Comparison of ENCODE assay signal across 8 mouse cellular contexts in the genomic region with DNA sequence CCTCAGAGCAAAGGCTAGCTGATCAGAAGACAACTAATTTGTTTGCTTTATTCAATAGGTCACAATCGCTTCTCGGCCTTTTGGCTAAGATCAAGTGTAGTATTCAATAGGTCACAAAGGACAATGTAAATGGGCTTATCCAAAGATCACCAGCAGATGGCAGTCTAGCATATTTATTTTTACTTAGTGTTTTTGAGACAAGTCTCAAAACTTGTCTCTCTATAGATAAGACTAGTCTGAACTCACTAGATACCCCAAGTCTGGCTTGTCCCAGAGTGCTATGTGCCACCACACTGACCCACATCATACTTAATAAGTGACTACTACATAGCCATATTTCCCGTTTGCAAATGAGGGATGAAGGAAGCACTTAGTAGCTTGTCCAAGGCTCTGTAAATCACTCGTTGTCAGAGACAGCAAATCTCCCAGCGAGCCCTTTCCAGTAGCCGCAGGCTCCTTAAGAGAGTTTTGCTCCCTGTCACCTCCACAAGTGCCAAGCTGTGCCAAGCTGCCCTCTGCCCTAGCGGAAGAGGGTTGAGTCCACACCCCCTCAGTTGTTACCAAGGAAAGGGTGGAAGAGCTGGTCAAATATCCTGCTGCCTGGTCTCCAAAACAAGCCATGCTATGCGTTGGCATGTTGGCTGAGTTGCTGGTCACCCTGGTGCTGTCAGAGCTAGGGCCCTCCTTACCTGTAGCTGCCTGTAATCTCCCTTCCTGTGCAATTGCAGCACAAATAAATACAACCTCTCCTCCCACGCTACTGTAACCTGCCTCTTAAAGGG. TPM values are rescaled to one million over a fixed set of nuclear protein-coding genes. Genes with fewer than 3 reads are reported as not detected.
DNase-seq lines count a peak whose midpoint lies in the region; ATAC-seq and TF ChIP-seq lines count a peak whose summit lies in the region.

No protein-coding gene starts in this region.

- no peak for ATAC-seq in hindbrain, embryonic 14.5 days (ENCODE audit: low FRiP score)
- peak; percentile 39 for ATAC-seq in liver, embryonic 13.5 days (ENCODE audit: low read depth)
- ATAC-seq in neural tube, embryonic 14.5 days (ENCODE audit: low read depth): no peak; the same call in 1 of the 2 replicates

- no peak for TF ChIP-seq POLR2A in liver, adult 2 months (IDR thresholded peaks at IDR 0.05; ENCODE audit: extremely low read depth, insufficient read depth, low read length)

- DNase-seq in liver, adult 2 months (ENCODE audit: extremely low read depth, low read depth, low spot score): peak; percentile 82
- DNase-seq in liver (no peak), NIH3T3 (ENCODE audit: low read depth) (peak; percentile 84)
- DNase-seq in embryonic facial prominence, embryonic 10.5 days (ENCODE audit: low spot score): no peak
- DNase-seq in hindbrain, embryonic 14.5 days (ENCODE audit: low spot score): peak; percentile 84
- DNase-seq in liver, embryonic 13.5 days: peak; percentile 45
- DNase-seq in gastrocnemius, postnatal 36 days: no peak

- peaks cover 9% of the 10 kb centered on the region for H3K36me3 ChIP-seq in liver, adult 2 months (ENCODE audit: control insufficient read depth, insufficient read depth, low read length)
- H3K36me3 ChIP-seq in embryonic facial prominence, embryonic 10.5 days (replicated peaks): peaks cover 32% of the 10 kb centered on the region
- peaks cover 26% of the 10 kb centered on the region for H3K36me3 ChIP-seq in hindbrain, embryonic 14.5 days (replicated peaks; ENCODE audit: control insufficient read depth, insufficient read depth)
- H3K36me3 ChIP-seq in liver, embryonic 13.5 days: peaks cover 18% of the 10 kb centered on the region
- peaks cover 12% of the 10 kb centered on the region for H3K36me3 ChIP-seq in neural tube, embryonic 14.5 days (ENCODE audit: control insufficient read depth, insufficient read depth, low read length)

- 4% methylated on average over 9 of the region's 9 CpGs for WGBS in liver, adult 2 months
- 33% methylated on average over 9 of the region's 9 CpGs for WGBS in embryonic facial prominence, embryonic 10.5 days
- 29% methylated on average over 9 of the region's 9 CpGs for WGBS in hindbrain, embryonic 14.5 days
- 26% methylated on average over 9 of the region's 9 CpGs for WGBS in liver, embryonic 13.5 days (ENCODE audit: insufficient replicate concordance)
- 31% methylated on average over 9 of the region's 9 CpGs for WGBS in neural tube, embryonic 14.5 days

- H3K4me1 ChIP-seq in liver, adult 2 months (ENCODE audit: control insufficient read depth, insufficient read depth, low read length): peaks cover 12% of the 10 kb centered on the region
- peaks cover 31% of the 10 kb centered on the region for H3K4me1 ChIP-seq in embryonic facial prominence, embryonic 10.5 days
- H3K4me1 ChIP-seq in hindbrain, embryonic 14.5 days (replicated peaks; ENCODE audit: control insufficient read depth, insufficient read depth, low read length): no peaks in the 10 kb centered on the region
- H3K4me1 ChIP-seq in liver, embryonic 13.5 days (replicated peaks): peaks cover 28% of the 10 kb centered on the region
- H3K4me1 ChIP-seq in neural tube, embryonic 14.5 days (ENCODE audit: control insufficient read depth, insufficient read depth, low read length): no peaks in the 10 kb centered on the region

- no peaks in the 10 kb centered on the region for H3K9me3 ChIP-seq in embryonic facial prominence, embryonic 10.5 days
- no peaks in the 10 kb centered on the region for H3K9me3 ChIP-seq in hindbrain, embryonic 14.5 days (ENCODE audit: control insufficient read depth, low read length)
- H3K9me3 ChIP-seq in liver, embryonic 13.5 days (replicated peaks): no peaks in the 10 kb centered on the region
- H3K9me3 ChIP-seq in neural tube, embryonic 14.5 days (ENCODE audit: control insufficient read depth, low read length): no peaks in the 10 kb centered on the region

- intact Hi-C loops in gastrocnemius, postnatal 36 days (cut with DNase I): loop anchor here (5.0 kb wide), 1 partner anchor 45 kb away; no protein-coding TSS in a partner anchor

- peak overlapping the region; percentile 54 for H3K9ac ChIP-seq in liver, adult 2 months (ENCODE audit: low read depth, low read length)
- no peak overlapping the region for H3K9ac ChIP-seq in hindbrain, embryonic 14.5 days
- peak overlapping the region; percentile 34; the same call in 1 of the 2 replicates for H3K9ac ChIP-seq in liver, embryonic 13.5 days
- H3K9ac ChIP-seq in neural tube, embryonic 14.5 days (replicated peaks; ENCODE audit: low read depth, low read length): 0 out of 2 replicates have a peak overlapping the region, but pooled peaks have one; percentile 21

- TF ChIP-seq CTCF in liver, adult 2 months (IDR thresholded peaks at IDR 0.05; ENCODE audit: low read depth, low read length): peak; percentile 53

- H3K79me2 ChIP-seq in liver, adult 2 months (ENCODE audit: control insufficient read depth, insufficient read depth, low read length): no peaks in the 10 kb centered on the region

- peak overlapping the region; percentile 49 for H3K4me3 ChIP-seq in liver, adult 2 months (ENCODE audit: insufficient read depth, low read depth, low read length)
- H3K4me3 ChIP-seq in embryonic facial prominence, embryonic 10.5 days: peak overlapping the region; percentile 8; the same call in 1 of the 2 replicates
- no peak overlapping the region for H3K4me3 ChIP-seq in hindbrain, embryonic 14.5 days (replicated peaks; ENCODE audit: low read length)
- H3K4me3 ChIP-seq in liver, embryonic 13.5 days (replicated peaks): 0 out of 2 replicates have a peak overlapping the region, but pooled peaks have one; percentile 3
- no peak overlapping the region for H3K4me3 ChIP-seq in neural tube, embryonic 14.5 days (ENCODE audit: low read depth, low read length)

- no peak overlapping the region for H3K4me2 ChIP-seq in hindbrain, embryonic 14.5 days (replicated peaks)
- H3K4me2 ChIP-seq in liver, embryonic 13.5 days: peak overlapping the region; percentile 33
- H3K4me2 ChIP-seq in neural tube, embryonic 14.5 days (ENCODE audit: low read depth, low read length): no peak overlapping the region

- peak overlapping the region; percentile 67 for H3K27ac ChIP-seq in liver, adult 2 months (replicated peaks; ENCODE audit: insufficient read depth, low read depth, low read length)
- peak overlapping the region; percentile 66; the same call in 1 of the 2 replicates for H3K27ac ChIP-seq in embryonic facial prominence, embryonic 10.5 days (replicated peaks)
- H3K27ac ChIP-seq in hindbrain, embryonic 14.5 days: no peak overlapping the region
- H3K27ac ChIP-seq in liver, embryonic 13.5 days: peak overlapping the region; percentile 50; the same call in 1 of the 2 replicates
- no peak overlapping the region for H3K27ac ChIP-seq in neural tube, embryonic 14.5 days (ENCODE audit: low read depth, low read length)

- H3K27me3 ChIP-seq in liver, adult 2 months (ENCODE audit: control insufficient read depth, insufficient read depth, low read length): no peaks in the 10 kb centered on the region
- no peaks in the 10 kb centered on the region for H3K27me3 ChIP-seq in embryonic facial prominence, embryonic 10.5 days (replicated peaks; ENCODE audit: low read depth, poor library complexity, severe bottlenecking)
- no peaks in the 10 kb centered on the region for H3K27me3 ChIP-seq in hindbrain, embryonic 14.5 days (ENCODE audit: control insufficient read depth, insufficient read depth, low read length)
- H3K27me3 ChIP-seq in liver, embryonic 13.5 days: no peaks in the 10 kb centered on the region
- no peaks in the 10 kb centered on the region for H3K27me3 ChIP-seq in neural tube, embryonic 14.5 days (ENCODE audit: control insufficient read depth, insufficient read depth, low read length)

RNA-seq across cellular contexts. Expression of gene Arhgef2, which starts 13.6 kb away (rescaled TPM):
- total RNA-seq in liver, adult 2 months (2014; rRNA removed): 2.7 and 3.6 TPM in 2 replicates
- 3.6 and 4.9 TPM in 2 replicates for polyA plus RNA-seq in liver, adult 2 months (2012; rRNA removed)
- polyA plus RNA-seq in embryonic facial prominence, embryonic 10.5 days (2016; fragmentation: Nextera tagmentation; extraction: Ambion mirVana): 110 and 116 TPM in 2 replicates
- polyA plus RNA-seq in hindbrain, embryonic 14.5 days (2014; fragmentation: Nextera tagmentation; extraction: Ambion mirVana): 96.0 and 115 TPM in 2 replicates
- polyA plus RNA-seq in liver, embryonic 13.5 days (2015; fragmentation: Nextera tagmentation; extraction: Ambion mirVana): 16.4 and 17.9 TPM in 2 replicates
- 137 and 145 TPM in 2 replicates for polyA plus RNA-seq in neural tube, embryonic 14.5 days (2014; fragmentation: Nextera tagmentation; extraction: Ambion mirVana)
- total RNA-seq in gastrocnemius, postnatal 36 days (2021): 10 to 100 TPM; 18.5 to 29.3 TPM

RNA-seq across cellular contexts. Expression of gene Ssr2, which starts 16.5 kb away (rescaled TPM):
- total RNA-seq in liver, adult 2 months (2014; rRNA removed): 90.0 and 110 TPM in 2 replicates
- polyA plus RNA-seq in liver, adult 2 months (2012; rRNA removed): 155 and 176 TPM in 2 replicates
- polyA plus RNA-seq in embryonic facial prominence, embryonic 10.5 days (2016; fragmentation: Nextera tagmentation; extraction: Ambion mirVana): 229 and 231 TPM in 2 replicates
- polyA plus RNA-seq in hindbrain, embryonic 14.5 days (2014; fragmentation: Nextera tagmentation; extraction: Ambion mirVana): 117 and 129 TPM in 2 replicates
- 187 and 206 TPM in 2 replicates for polyA plus RNA-seq in liver, embryonic 13.5 days (2015; fragmentation: Nextera tagmentation; extraction: Ambion mirVana)
- polyA plus RNA-seq in neural tube, embryonic 14.5 days (2014; fragmentation: Nextera tagmentation; extraction: Ambion mirVana): 127 and 143 TPM in 2 replicates
- total RNA-seq in gastrocnemius, postnatal 36 days (2021): 10 to 100 TPM; 46.3 to 51.4 TPM

RNA-seq across cellular contexts. Expression of gene Ubqln4, which starts 38.6 kb away (rescaled TPM):
- 8.3 and 14.2 TPM in 2 replicates for total RNA-seq in liver, adult 2 months (2014; rRNA removed)
- polyA plus RNA-seq in liver, adult 2 months (2012; rRNA removed): 41.1 and 42.8 TPM in 2 replicates
- 68.6 and 77.9 TPM in 2 replicates for polyA plus RNA-seq in embryonic facial prominence, embryonic 10.5 days (2016; fragmentation: Nextera tagmentation; extraction: Ambion mirVana)
- polyA plus RNA-seq in hindbrain, embryonic 14.5 days (2014; fragmentation: Nextera tagmentation; extraction: Ambion mirVana): 42.9 and 53.6 TPM in 2 replicates
- 20.7 and 22.8 TPM in 2 replicates for polyA plus RNA-seq in liver, embryonic 13.5 days (2015; fragmentation: Nextera tagmentation; extraction: Ambion mirVana)
- polyA plus RNA-seq in neural tube, embryonic 14.5 days (2014; fragmentation: Nextera tagmentation; extraction: Ambion mirVana): 43.5 and 44.1 TPM in 2 replicates
- total RNA-seq in gastrocnemius, postnatal 36 days (2021): 10 to 100 TPM; 73.6 to 77.4 TPM

RNA-seq across cellular contexts. Expression of gene Lamtor2, which starts 39.3 kb away (rescaled TPM):
- 104 and 125 TPM in 2 replicates for total RNA-seq in liver, adult 2 months (2014; rRNA removed)
- polyA plus RNA-seq in liver, adult 2 months (2012; rRNA removed): 201 and 204 TPM in 2 replicates
- polyA plus RNA-seq in embryonic facial prominence, embryonic 10.5 days (2016; fragmentation: Nextera tagmentation; extraction: Ambion mirVana): 158 and 161 TPM in 2 replicates
- polyA plus RNA-seq in hindbrain, embryonic 14.5 days (2014; fragmentation: Nextera tagmentation; extraction: Ambion mirVana): 102 and 107 TPM in 2 replicates
- 88.4 and 95.9 TPM in 2 replicates for polyA plus RNA-seq in liver, embryonic 13.5 days (2015; fragmentation: Nextera tagmentation; extraction: Ambion mirVana)
- polyA plus RNA-seq in neural tube, embryonic 14.5 days (2014; fragmentation: Nextera tagmentation; extraction: Ambion mirVana): 97.0 and 106 TPM in 2 replicates
- total RNA-seq in gastrocnemius, postnatal 36 days (2021): 10 to 100 TPM; 70.6 to 76.1 TPM

RNA-seq across cellular contexts. Expression of gene Rab25, which starts 44.0 kb away (rescaled TPM):
- total RNA-seq in liver, adult 2 months (2014; rRNA removed): 0.18 and 0.20 TPM in 2 replicates
- polyA plus RNA-seq in liver, adult 2 months (2012; rRNA removed): 0.32 and 0.46 TPM in 2 replicates
- polyA plus RNA-seq in embryonic facial prominence, embryonic 10.5 days (2016; fragmentation: Nextera tagmentation; extraction: Ambion mirVana): 4.9 and 5.8 TPM in 2 replicates
- 0.20 TPM in 1 of 2 replicates, not detected in the other for polyA plus RNA-seq in hindbrain, embryonic 14.5 days (2014; fragmentation: Nextera tagmentation; extraction: Ambion mirVana)
- 0.15 TPM in 1 of 2 replicates, not detected in the other for polyA plus RNA-seq in liver, embryonic 13.5 days (2015; fragmentation: Nextera tagmentation; extraction: Ambion mirVana)
- polyA plus RNA-seq in neural tube, embryonic 14.5 days (2014; fragmentation: Nextera tagmentation; extraction: Ambion mirVana): not detected in 2 replicates
- total RNA-seq in gastrocnemius, postnatal 36 days (2021): not detected

Comparison
In these comparisons a context has a peak if more than half of its experiments do, and no peak if none do; other contexts are left out.
1. DNase-seq: peak in liver, adult 2 months (single experiment), NIH3T3 (single experiment), hindbrain, embryonic 14.5 days (single experiment) and liver, embryonic 13.5 days (single experiment); none in liver (single experiment), embryonic facial prominence, embryonic 10.5 days (single experiment) and gastrocnemius, postnatal 36 days (0 of 2).
2. H3K27ac ChIP-seq: peak in liver, adult 2 months (single experiment), embryonic facial prominence, embryonic 10.5 days (single experiment) and liver, embryonic 13.5 days (single experiment); none in hindbrain, embryonic 14.5 days (single experiment) and neural tube, embryonic 14.5 days (single experiment).
3. H3K4me3 ChIP-seq: peak in liver, adult 2 months (single experiment), embryonic facial prominence, embryonic 10.5 days (single experiment) and liver, embryonic 13.5 days (single experiment); none in hindbrain, embryonic 14.5 days (single experiment) and neural tube, embryonic 14.5 days (single experiment).